Mouse (Mus musculus): ENCODE data around the gene Grip1.

GRCm38 (mm10) chr10:119475166-119475565 lies 21.5 kb downstream of the Grip1 start:
- no peak for TF ChIP-seq MAX (IDR thresholded peaks at IDR 0.05; ENCODE audit: low read depth)
- TF ChIP-seq POLR2A (IDR thresholded peaks at IDR 0.05; ENCODE audit: insufficient read length, low read depth): no peak
- TF ChIP-seq MYOG (IDR thresholded peaks at IDR 0.05; ENCODE audit: control insufficient read depth in 1 of 3, insufficient read depth in 1 of 3, insufficient read length in 2 of 3, low read depth in 2 of 3): no peak
- no peak for TF ChIP-seq TCF3 (IDR thresholded peaks at IDR 0.05; ENCODE audit: insufficient read length, low read depth)
- TF ChIP-seq USF1 (IDR thresholded peaks at IDR 0.05; ENCODE audit: low read depth): no peak

All from myocyte (in vitro differentiated cells).